Mouse (Mus musculus): ENCODE results near the gene Snd1.

DNA sequence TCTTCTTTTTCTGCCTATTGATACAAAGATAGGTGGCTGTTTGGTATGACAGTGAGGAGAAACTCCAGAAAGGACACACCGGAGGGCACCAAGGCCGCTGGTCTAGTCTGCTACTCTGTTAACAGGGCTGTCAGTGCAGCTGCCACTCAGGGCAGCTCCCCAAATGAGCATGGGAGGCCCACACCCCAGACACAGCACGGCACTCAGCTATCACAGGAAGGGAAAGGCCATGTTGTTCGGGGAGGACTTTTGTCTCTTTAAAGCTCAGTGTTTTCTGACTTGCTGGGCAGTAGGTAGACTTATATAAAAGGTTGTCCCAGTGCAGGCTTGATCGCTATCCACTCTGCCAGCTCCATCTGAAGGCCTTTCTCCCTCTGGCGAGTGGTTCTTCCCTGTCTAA, 312.2 kb downstream of the Snd1 start:
- TF ChIP-seq CTCF (IDR thresholded peaks at IDR 0.05; ENCODE audit: control insufficient read depth, insufficient read depth, low read length): no peak
- TF ChIP-seq POLR2A (IDR thresholded peaks at IDR 0.05; ENCODE audit: borderline replicate concordance, control insufficient read depth, low read depth, low read length): no peak
